Mouse (Mus musculus) small intestine, adult 2 months (tissue): ENCODE data around the gene Hes6.

Experiments used
- CTCF ChIP-seq: fragments of 200-500 bp; IDR thresholded peaks from 2 replicates; pipeline ENCODE4 v1.5.1; 2012; ENCODE audit warnings: low read depth, mild to moderate bottlenecking, control low read depth, inconsistent platforms, low read length, moderate library complexity, mixed read lengths; ENCODE audit not compliant: insufficient replicate concordance, insufficient read length; ENCODE audit errors: extremely low read depth
- POLR2A ChIP-seq: fragments of 200-500 bp; IDR thresholded peaks from 2 replicates; pipeline ENCODE4 v1.6.1; 2012; ENCODE audit warnings: low read depth, mild to moderate bottlenecking, control low read depth, inconsistent platforms, low read length, moderate library complexity

DNA sequence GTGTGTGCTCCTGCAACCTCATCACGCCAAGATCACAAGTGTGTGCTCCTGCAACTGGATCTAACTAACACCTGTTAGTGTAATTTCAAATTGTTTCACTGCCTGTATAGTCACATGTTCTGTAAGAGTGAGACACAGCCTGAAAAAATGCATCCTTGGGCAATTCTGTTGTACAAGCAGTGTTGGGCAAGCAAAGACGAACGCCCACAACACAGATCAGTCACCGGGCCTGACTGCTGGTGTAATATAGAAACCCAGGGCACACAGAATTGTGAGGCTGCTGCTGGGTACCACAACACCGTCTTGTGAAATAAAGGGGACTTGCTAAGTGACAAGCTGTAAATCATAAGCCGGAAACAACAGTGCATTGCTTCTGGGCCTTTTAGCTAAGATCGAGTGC lies 23.7 kb upstream of the Hes6 start:
- TF ChIP-seq CTCF (no peak), POLR2A (no peak)
